Mouse (Mus musculus) adrenal gland, adult 18-20 months (tissue): ENCODE measurements around the gene Cd80. TPM values are rescaled to one million over a fixed set of nuclear protein-coding genes. Genes with fewer than 3 reads are reported as not detected.
A peak's percentile ranks its signal among the peaks of the same experiment; 100 is the strongest.
"Not testable (repeated sequence)": the region's sequence is repeated elsewhere in the genome, so short reads cannot be mapped to it uniquely, and the experiment has no call there.

Source experiments
- DNase-seq, 2 experiments: peaks; one replicate each; pipeline ENCODE4 v3.0.0; 2021 to 2022; ENCODE audit warnings: low spot score in 2 of 2
- long read RNA-seq, 2 experiments: library from polyadenylated mRNA; stranded (forward); transcript quantifications; one replicate each; pipeline ENCODE4 v2.0.0; 2021
- total RNA-seq, 2 experiments: library from RNA; stranded (reverse); gene quantifications; 1 replicate in 1 of 2; 2 replicates in 1 of 2; pipeline ENCODE4 v1.2.3; 2021

Gene Cd80
- total RNA-seq = under 1 TPM; 0.53 to 0.70 TPM
- long read RNA-seq, experiment 1 = 0 reads
- long read RNA-seq, experiment 2, partial matches to known transcripts = 0 of 22 reads
- long read RNA-seq, experiment 2, other reads (novel, unspliced or antisense) = 22 of 22 reads

DNA sequence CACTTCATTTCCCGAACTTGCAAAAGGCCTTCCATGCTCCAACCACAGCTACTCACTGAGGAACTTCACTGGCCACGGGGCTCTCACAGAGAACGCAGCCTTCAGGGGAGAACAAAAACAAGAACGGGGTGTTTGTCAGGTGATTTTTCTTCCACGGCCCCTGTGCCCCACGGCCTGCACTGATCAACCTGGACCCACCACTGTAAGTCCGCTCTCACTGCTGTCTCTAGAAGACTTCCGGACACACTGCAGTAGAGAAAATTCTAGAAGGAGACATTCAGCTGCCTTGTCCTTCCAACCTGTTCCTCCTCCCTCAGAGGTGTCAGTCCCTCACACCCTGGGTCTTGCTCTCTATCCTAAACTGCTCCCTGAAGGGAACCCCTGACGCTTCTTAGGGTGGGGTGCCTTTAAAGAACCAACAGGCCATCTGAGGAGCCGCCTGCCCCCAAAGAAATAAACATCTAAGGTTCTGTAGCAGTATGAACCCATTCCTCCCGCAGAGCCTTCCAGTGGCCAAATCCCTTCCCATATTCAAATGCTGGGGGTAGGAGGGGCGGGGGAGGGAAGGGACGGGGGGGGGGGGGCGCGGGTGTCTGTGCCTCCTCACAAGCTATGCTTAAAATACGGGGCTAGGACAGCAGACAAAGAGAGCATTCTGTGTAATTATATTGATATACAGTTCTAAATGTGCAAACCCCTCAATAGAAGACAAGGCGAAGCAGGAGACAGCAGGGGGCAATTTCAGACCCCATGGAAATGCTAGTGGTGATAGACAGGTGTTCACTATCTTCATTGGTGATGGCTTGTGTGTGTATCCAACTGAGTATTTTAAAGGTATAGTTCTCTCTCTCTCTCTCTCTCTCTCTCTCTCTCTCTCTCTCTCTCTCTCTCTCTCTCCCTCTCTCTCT lies at the start of gene Cd80:
Gene Cd80 (plus strand): TSS at position 51 of the 908 bp plus-strand sequence.
- DNase-seq = no peak

DNA sequence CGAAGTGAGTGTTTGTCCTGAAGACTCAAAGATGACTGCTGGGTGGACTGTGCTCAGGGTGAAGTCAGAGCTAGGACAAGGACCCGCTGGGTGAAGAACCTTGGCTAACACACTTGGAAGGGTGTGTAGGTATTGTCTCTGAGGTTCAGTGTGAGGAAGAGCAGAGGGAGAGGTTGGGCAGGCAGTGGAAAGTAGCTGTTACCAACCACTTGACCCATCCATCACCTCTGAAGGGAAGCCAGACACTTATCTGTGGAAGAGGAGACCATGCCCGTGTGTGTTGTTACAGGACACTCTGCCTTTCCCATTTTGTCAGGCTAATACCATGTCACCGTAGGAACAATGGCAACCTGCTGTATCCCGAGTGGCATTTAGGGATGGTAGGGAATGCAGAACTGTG lies 49.1 kb upstream of the Cd80 start:
- no peak for DNase-seq

DNA sequence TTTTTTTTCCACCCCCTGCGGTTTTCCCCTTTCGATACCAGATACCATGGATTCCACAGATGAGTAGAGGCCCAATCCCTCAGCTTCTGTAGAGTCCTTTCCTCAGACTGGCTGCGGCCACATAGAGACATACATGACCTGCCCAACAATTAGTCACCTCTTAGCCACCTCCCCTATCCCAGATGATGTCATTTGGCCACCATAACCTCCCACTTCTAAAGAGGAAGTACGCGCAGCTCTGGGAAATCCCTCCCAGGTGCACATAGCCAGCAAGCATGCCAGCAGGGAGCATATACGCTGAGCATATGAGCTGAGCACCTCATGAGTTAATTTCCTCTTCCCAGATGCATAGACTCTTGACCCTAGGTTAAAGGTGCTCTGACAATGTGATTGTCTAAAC lies 48.7 kb upstream of the Cd80 start:
- DNase-seq = no peak

DNA sequence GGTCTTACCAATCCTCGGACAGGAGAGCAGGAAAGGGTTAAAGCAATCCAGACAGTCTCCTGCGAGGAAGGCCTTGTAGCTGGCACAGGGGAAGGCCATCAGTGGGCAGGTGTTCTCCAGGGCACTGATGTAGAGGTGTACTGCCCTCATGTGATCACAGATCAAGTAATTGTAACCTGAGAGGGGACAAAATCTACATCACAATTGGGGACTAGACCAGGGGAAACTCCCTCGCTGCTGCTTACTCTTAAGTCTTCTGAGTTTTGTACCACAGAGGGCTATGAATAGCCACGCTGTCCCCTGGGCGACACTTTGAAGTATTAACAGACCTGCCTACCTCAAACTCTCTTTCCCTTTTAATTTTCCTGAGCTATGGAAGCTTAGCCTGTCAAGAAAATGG lies 47.8 kb upstream of the Cd80 start:
- DNase-seq = no peak

DNA sequence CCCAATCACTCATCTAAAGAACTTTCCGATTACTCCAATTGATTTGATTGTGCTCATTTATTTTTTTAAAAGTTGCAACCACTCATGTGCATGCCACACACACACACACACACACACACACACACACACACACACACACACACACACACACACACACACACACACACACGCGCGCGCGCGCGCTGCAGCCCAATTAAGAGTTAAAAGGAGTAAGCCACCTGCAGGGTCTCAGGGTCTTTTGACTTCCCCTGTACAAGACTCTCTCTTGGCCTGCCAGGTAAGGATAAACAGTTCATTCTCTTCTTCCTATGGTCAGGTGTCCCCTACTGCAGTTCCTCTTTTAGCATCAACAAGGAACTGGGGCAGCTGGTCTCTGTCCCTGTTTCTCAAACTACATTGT lies 46.9 kb upstream of the Cd80 start:
- no peak for DNase-seq

DNA sequence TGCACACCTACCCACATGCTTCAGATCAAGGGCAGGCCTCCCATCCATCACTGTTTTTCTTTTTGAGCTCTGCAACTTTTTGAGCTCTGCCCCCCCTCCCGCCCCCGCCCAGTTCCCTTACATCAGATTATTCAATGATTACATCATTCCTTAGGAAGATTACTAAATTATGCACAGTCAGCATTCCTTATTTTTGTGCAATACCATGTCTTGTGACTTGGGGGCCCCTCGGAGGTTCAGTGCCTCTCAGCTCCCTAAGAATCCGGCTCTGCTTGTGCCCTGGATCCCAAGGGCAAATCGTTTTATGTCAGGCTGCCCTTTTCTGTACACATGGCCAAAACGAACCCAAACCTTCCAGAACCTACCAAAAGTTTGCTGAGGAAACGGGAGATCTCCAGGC lies 40.4 kb upstream of the Cd80 start:
- DNase-seq = no peak

DNA sequence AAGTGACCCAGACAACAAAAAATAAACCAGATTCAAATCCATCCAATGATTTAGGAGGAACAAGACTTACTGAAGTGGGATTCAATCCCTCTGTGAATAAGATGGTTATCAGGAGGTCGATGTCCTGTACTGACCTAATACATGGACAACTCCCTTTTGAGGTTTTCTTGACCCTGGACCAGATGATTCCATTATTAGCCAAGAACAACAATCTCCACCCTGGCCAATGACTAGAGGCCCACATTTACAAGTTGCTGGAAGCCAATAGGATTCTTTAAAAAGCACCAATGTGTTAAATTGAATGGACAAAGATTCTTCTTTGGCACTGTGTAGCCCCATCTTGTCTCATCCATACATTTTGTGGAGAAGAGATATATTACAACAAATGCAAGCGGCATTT lies 30.0 kb upstream of the Cd80 start:
- no peak for DNase-seq

DNA sequence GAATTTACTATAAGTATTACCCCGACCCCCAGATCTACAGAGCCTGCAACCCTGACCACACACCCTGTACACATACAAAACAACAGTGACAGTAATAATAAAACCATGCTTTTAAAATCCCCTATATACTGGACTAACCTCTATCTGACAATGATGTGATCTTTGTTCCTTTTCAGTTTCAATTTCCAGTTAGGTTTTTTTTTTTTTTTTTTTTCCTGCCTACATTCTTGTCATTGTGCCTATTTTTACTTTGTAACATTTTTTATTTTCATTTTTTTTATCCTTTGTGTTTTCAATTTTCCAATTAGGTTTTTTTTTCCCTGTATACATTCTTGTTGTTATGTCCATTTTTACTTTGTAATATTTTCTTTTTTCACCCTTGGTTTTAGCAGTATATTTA lies 29.6 kb upstream of the Cd80 start:
- no peak for DNase-seq

DNA sequence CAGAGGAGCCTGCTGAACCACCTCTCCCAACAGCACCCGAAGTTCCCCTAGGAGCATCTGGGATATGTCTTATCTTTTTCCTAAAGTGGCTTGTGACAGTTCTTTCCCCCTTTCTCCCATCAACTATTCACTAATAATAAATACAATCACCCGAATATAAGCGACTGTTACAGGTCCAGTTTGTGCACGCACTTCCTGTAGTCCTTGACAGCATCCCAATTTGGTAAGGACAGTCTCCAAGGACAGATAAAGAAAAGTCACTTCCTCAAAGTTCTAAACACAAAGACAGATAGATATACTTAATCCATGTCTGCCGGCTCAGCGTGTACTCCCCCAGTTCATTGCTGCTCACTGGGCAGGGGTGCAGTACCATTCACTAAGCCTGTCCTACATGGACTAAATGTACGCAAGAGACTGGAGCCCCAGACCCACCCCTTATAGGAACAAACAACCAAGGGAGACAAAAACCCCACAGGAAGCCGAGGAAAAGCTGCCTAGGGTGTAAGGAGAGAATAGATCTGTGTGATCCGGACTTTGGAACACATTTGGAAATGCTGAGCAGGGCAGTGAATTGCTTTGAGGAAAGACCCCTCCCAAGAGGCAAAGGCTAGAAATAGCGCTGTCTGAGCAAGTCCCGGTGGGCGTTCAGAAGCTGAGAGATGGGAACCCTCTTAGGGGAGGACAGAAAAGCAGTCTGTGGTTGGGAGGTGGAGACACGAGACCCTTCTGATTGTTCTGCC lies 23.7 kb upstream of the Cd80 start:
- DNase-seq = peak in 1 of 2 experiments; percentile 25

DNA sequence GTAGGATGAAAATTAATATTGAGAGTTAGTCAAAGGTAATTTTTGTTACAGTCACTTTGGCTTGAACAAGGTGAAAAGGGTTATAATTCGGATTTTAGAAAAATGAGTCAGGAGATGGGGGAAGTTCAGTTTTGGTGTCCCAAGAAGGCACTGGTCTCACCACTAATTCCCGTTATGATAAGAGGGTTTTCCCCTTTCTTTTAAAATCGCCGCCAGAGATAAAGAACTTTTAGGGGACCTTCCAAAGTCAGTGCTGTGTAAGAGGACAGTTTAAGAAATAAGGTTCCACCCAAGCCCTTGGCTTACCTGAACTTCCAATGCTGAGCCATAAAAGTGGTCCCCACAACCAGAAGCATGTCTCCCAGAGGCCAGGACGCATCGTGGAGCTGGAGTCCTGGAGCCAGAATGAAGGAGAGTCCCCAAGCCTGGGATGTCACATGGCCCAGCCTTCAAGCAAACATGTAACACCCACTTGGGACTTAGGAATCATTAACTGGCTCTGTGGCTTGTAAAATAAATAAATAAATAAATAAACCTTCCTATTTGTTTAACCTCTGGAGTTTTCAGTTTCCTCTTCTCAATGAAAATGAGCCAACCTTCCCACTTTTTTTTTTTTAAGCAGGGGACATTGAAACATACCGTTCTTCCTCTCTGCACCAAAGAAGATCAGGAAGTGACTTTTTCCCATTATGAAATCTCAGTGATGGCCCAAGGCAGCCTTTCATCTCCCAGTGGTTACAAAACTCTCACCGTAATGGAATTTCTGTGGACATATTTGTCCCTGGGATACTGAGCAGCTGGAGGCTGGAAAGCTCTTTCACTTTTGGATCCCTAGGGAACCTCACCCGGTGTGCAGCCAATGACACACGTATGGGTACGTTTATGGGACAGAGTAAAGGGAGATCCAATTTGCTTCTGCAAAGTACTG lies 22.6 kb upstream of the Cd80 start, which contains the start of gene Pla1a:
Gene Pla1a (minus strand): TSS at position 648 of the 928 bp plus-strand sequence.
- DNase-seq = peak in 1 of 2 experiments; percentile 23

DNA sequence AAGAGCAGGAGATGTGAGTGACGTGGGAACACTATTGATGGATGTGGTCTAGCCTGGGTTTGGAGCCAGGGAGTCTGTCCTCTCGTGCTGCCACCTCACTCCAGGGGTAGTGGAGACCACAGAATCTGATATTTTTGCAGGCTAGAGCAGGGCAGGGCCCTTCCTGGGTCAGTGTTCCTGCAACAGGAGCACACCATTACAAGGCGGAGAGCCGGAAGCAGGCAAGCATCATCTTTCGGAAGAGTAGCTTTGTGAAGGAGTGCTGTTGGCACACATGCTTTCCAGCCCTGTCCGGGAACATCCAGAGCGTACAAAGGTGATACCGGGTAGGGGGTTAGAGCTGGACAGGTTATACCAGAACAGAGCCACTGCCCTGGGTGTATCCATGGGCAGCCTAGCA lies 21.8 kb upstream of the Cd80 start:
- no peak for DNase-seq

DNA sequence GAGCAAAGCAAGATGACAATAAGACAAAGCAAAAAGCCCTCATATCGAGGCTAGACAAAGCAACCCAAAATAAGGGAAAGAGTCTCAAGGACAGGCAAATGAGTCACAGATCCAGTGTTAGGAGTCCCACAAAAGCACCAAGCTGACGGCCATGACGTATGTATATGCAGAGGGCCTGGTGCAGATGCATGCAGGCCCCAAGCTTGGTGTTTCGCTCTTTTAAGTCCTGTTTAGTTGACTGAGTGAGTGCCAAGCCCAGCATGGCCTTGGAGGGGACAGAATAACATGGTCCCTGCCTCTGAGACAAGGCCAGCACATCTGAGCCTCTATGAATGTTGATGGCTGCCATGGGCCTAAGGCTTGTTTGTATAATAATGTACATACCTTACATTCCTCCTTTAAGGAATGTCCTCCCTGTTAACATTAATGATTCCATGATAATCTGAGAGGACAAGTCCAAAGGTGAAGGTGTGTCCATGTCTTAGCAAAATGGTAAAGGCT lies 21.0 kb upstream of the Cd80 start:
- no peak for DNase-seq

DNA sequence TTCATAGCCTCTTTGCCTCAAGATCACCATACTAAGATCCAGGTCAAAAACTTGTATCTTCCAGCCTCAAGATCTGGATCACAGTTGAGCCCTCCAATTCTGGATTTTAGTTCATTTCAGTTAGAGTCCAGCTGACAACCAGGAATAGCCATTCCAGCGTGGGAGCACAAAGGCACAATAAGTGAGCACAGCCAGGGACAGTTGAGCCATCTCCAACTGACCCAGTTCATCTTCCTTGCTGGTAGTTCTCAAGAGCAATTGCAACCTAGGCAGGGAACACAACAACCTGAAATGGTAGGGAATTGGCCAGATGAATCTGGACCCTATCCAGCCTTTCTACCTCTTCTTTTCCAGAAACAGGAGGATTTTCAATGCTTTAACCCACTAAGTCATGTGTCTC lies 16.2 kb upstream of the Cd80 start:
- DNase-seq = no peak

DNA sequence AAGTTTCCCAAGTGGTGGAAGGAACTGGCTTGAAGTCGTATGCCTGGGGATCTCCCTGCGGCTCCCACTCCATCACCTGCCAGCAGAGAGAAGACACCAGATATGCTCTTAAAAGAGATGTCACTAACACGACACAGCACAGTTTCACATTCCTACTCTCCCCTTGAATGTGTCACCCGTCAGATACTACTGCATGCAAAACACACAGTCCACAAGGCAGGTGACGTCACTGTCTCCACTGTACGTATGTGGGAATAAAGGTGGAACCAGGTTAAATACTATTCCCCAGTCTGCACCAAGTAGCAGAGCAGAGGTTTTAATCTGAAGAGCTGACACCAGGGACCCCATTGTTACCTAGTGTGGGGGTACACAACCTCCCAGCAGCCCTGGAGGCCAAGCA lies 15.0 kb upstream of the Cd80 start:
- DNase-seq = no peak

DNA sequence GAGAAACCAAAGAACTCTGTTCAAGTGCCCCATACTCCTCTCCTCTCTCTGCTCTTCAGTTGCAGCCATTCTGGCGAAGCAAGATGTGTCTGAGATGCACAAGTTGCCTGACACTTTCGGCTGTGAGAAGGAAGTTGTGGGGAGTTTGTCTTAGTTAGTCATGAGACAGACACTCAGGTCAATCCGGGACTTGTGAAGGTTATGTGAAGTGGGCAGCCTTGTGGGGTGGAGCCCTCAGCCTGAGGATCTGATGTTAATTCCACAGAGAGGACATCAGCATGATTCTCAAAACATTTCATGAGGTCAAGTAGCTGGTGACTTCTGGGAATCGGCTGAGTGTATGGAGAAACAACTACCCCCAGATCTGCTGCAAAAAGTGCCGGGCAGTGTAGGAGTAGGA lies 13.8 kb upstream of the Cd80 start:
- DNase-seq = no peak

DNA sequence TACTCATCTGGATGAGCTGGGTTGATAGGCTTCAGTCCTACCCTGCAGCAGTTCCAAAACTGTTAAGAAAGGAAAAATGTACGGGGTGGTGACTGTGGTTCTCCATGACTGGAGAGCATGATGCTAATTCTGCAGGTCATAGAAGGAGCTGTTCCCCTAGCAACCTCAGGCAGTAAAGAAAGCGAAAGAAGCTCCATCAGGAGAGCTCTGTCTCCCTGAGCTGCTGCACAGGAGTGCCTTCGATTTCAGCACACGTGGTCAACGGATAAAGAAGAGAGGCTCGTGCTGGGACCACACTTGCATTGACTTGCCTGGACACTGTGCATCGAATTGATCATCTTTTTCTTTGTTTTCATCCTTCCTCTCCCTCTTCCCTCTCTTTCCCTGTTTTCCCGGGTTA lies 13.1 kb upstream of the Cd80 start:
- DNase-seq = no peak

DNA sequence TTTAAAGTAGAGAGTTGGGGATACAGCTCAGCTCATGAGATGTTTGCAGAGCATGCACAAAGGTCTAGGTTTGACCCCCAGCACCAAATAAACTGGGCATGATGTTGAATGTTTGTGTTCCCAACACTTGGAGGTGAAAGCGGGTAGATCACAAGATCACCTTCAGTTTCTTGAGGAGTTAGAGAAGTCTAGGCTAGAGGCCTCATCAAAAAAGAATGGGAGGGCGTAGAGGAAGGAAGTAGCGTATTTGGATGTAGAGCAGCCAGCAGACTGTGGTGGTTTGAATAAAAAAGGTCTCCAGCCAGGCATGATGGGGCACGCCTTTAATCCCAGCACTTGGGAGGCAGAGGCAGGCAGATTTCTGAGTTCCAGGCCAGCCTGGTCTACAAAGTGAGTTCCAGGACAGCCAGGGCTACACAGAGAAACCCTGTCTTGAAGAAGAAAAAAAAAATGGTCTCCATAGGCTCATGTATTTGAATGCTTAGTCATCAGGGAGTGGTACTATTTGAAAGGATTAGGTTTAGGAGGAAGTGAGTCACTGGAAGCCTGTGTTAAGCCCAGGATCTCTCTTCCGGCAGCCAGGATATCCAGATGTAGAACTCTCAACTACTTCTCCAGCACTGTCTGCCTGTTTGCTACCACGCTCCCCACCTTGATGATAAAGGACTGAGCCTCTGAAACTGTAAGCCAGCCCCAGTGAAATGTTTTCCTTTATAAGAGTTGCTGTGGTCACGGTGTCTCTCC lies 11.5 kb upstream of the Cd80 start:
- no peak for DNase-seq

DNA sequence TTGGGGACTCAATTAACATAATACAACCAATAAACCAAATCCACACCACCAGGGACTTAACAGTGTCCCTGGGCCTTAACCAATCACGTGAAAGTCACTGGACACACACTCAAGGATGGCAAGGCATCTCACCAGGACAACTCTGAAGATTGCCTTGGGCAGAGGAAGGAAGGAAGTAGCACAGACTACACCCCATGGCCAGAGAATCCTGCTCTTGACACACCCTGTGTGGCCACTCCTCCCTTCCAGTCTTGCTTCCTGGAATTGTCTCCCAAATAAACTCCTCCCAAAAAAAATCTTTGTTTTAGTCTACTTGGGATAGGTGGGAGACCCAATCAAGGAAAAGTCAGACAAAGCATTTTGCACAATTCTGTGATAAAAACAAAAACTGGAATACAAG lies 10.3 kb upstream of the Cd80 start:
- no peak for DNase-seq

DNA sequence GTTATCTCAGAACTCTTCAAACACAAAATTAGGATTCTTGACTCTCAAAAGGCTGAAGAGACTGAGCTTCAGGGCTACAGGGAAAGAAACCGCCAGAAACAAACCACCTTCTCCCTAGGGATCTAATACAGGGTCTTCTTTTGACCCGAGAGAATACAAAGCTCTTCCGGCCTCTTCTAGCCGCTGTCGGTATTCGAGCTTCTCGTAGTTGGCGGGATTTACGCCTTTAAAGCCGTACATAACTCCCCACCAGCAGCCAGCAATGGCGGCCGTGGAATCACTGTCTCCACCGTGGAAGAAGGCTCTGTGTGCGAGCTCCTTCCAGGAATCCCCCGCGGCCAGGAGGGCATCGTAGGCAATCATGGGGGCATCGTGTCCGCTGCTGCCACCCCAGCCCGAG lies 9.8 kb upstream of the Cd80 start:
- DNase-seq = no peak

DNA sequence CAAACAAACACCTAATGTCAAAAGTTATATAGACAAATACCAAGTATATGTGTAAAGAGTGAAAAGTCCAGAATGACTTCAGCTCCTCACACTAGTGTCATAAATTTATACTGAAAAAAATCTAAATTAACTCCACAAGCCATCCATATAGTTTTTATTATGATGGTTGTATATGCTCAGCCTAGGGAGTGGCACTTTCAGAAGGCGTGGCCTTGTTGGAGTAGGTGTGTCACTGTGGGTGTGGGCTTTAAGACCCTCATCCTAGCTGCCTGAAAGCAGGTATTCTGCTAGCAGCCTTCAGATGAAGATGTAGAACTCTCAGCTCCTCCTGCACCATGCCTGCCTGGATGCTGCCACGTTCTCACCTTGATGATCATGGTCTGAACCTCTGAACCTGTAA lies 9.2 kb upstream of the Cd80 start:
- not testable (repeated sequence) for DNase-seq
